Mouse (Mus musculus): ENCODE measurements around the gene Gm10135.
"Not testable (repeated sequence)": the region's sequence is repeated elsewhere in the genome, so short reads cannot be mapped to it uniquely, and the experiment has no call there.

Gene Gm10135

DNA sequence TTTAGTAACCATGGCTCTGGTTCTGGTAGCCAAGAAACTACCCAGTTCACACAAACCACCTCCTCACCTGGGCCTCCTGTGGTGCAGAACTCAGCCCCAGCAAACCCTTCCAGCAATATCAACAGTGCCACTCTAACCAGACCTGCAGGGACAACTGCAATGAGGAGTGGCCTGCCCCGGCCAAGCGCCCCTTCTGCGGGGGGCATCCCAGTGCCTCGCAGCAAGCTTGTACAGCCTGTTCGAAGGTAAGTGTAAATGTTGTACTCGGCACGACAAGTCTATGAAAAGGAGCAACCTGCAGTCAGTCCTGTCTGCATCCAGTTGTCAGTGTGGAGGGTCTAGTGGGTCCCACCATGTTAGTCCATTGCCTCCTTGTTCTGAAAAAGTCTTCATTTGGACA is at the start of gene Gm10135:
Gene Gm10135 (minus strand): TSS at position 101 of the 400 bp plus-strand sequence.
- no peak for DNase-seq (ENCODE audit: inconsistent age in 2 of 2, low spot score in 1 of 2)

- DNase-seq (ENCODE audit: inconsistent age in 2 of 2, low spot score in 1 of 2): no peak
Measured at GRCm38 (mm10) chr5:73023801-73024200, 49.3 kb upstream of the Gm10135 start.

GRCm38 (mm10) chr5:73014745-73015144 is 40.2 kb upstream of the Gm10135 start:
- DNase-seq (ENCODE audit: inconsistent age in 2 of 2, low spot score in 1 of 2): no peak

DNA sequence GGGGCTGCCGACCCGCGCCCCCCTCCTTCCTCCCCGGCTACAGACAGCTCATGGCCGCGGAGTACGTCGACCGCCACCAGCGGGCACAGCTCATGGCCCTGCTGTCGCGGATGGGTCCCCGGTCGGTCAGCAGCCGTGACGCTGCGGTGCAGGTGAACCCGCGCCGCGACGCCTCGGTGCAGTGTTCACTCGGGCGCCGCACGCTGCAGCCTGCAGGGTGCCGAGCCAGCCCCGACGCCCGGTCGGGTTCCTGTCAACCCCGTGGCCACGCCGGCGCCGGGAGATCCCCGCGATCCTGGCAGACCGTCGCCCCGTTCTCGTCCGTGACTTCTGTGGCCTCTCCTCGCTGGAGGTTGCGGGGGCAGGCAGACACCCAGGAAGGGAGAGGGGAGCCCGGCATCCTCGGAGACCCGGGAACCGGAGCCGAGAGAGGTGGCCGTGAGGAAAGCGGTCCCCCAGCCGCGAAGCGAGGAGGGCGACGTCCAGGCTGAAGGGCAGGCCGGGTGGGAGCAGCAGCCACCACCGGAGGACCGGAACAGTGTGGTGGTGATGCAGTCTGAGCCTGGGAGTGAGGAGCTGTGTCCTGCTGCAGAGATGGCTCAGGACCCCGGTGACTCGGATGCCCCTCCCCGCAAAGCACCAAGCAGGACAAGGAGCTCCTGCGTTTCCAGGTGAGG is 39.2 kb upstream of the Gm10135 start:
- peak in 1 of 2 experiments; percentile 33 for DNase-seq (ENCODE audit: inconsistent age in 2 of 2, low spot score in 1 of 2)

- DNase-seq (ENCODE audit: inconsistent age in 2 of 2, low spot score in 1 of 2): not testable (repeated sequence)
Measured at GRCm38 (mm10) chr5:73012884-73013610, 38.5 kb upstream of the Gm10135 start.

DNA sequence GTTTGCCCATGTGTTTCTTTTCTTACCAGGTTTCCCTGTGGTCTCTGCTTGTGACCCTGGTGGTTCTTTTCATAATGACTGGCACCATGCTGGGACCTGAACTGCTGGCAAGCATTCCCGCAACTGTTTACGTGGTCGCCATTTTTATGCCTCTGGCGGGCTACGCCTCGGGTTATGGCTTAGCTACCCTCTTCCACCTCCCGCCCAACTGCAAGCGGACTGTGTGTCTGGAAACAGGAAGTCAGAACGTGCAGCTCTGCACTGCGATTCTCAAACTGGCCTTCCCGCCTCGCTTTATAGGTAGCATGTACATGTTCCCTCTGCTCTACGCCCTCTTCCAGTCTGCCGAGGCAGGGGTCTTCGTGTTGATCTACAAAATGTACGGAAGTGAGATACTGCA is 37.3 kb upstream of the Gm10135 start:
- not testable (repeated sequence) for DNase-seq (ENCODE audit: inconsistent age in 2 of 2, low spot score in 1 of 2)

DNA sequence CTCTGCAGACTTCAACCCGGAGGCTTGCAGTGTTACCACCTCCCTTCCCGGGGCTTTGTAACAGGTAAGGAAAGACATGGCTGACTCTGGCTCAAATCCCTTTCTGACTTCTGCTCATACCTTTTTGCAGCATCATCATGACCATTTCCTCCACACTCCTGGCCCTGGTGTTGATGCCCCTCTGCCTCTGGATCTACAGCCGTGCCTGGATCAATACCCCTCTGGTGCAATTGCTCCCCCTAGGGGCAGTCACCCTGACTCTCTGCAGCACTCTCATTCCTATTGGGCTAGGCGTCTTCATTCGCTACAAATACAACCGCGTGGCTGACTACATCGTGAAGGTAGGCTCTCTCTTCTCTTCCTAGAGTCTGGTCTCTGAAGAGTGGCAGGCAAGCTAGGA is 33.7 kb upstream of the Gm10135 start:
- peak; percentile 38 to 66 for DNase-seq (ENCODE audit: inconsistent age in 2 of 2, low spot score in 1 of 2)

DNA sequence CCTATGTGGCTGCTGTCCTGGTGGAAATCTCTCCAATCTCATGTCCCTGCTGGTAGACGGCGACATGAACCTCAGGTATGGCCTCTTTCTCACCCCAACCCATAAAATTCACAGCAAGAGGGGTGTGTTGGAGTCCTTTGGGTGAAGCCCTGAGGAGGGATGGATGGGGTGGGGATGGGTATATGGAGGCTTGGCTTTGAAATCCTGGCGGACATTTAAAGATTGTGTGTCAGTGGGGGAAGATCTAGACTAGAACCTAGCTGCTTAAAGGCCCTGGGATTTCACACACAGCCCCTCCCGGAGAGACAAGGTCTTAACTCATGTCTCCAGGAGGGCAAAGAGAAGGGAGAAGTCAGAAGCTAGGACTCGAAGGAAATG is 33.1 kb upstream of the Gm10135 start:
- DNase-seq (ENCODE audit: inconsistent age in 2 of 2, low spot score in 1 of 2): no peak

GRCm38 (mm10) chr5:73006784-73007581 is 32.5 kb upstream of the Gm10135 start, which contains the start of gene Slc10a4:
Gene Slc10a4 (plus strand): TSS chr5:73006883.
- DNase-seq (ENCODE audit: inconsistent age in 2 of 2, low spot score in 1 of 2): peak; percentile 60 to 76

GRCm38 (mm10) chr5:73004046-73004445 is 29.5 kb upstream of the Gm10135 start:
- DNase-seq (ENCODE audit: inconsistent age in 2 of 2, low spot score in 1 of 2): peak in 1 of 2 experiments; percentile 13

- not testable (repeated sequence) for DNase-seq (ENCODE audit: inconsistent age in 2 of 2, low spot score in 1 of 2)
Measured at GRCm38 (mm10) chr5:72998546-72998945, 24.0 kb upstream of the Gm10135 start.

GRCm38 (mm10) chr5:72995379-72995778 is 20.9 kb upstream of the Gm10135 start:
- DNase-seq (ENCODE audit: inconsistent age in 2 of 2, low spot score in 1 of 2): no peak

GRCm38 (mm10) chr5:72994928-72995327 is 20.4 kb upstream of the Gm10135 start:
- DNase-seq (ENCODE audit: inconsistent age in 2 of 2, low spot score in 1 of 2): no peak

DNA sequence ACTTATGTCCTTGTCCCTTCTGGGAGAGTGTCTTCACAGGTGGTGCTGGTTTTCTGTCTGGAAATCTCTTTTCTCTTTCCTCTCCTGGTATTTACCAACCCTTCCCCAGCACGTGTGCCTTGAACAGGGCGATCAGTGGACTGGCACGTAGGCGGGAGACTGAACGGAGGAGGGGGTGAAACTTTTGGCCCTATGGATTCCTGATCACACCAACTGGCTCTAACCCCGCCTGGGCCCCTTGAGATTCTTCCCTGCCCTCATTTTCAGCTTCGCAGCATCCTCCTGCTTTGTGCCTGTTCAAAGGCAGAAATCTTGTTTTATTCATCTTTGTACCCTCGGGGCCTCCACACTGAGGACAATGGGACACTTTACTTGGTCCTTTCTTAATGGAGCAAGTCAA is 19.9 kb upstream of the Gm10135 start:
- no peak for DNase-seq (ENCODE audit: inconsistent age in 2 of 2, low spot score in 1 of 2)

GRCm38 (mm10) chr5:72992474-72992873 is 18.0 kb upstream of the Gm10135 start:
- DNase-seq (ENCODE audit: inconsistent age in 2 of 2, low spot score in 1 of 2): no peak

- no peak for DNase-seq (ENCODE audit: inconsistent age in 2 of 2, low spot score in 1 of 2)
Measured at GRCm38 (mm10) chr5:72989756-72990155, 15.3 kb upstream of the Gm10135 start.

- DNase-seq (ENCODE audit: inconsistent age in 2 of 2, low spot score in 1 of 2): no peak
Measured at GRCm38 (mm10) chr5:72987786-72988185, 13.3 kb upstream of the Gm10135 start.

- DNase-seq (ENCODE audit: inconsistent age in 2 of 2, low spot score in 1 of 2): peak in 1 of 2 experiments; percentile 75
Measured at GRCm38 (mm10) chr5:72984091-72984490, 9.6 kb upstream of the Gm10135 start.

GRCm38 (mm10) chr5:72976539-72976938 is 2.0 kb upstream of the Gm10135 start:
- no peak for DNase-seq (ENCODE audit: inconsistent age in 2 of 2, low spot score in 1 of 2)

DNA sequence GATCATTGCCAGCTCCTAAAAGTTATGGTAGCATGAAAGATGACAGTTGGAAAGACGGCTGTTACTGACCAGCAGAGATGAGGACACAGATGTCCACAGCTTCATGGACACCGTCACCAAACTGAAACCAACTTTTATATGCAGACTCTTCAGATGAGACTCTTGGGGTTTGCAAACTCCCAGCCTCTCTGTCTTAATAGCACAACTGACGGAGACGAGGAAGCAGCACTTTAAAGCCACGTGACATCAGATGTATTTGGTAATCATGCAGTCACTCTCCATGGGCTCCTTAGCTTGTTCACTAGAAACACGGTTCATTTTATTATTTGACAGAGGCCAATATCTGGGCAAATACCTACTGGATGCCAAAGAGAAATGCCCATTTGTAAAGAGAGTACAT is 1.5 kb upstream of the Gm10135 start:
- no peak for DNase-seq (ENCODE audit: inconsistent age in 2 of 2, low spot score in 1 of 2)

DNA sequence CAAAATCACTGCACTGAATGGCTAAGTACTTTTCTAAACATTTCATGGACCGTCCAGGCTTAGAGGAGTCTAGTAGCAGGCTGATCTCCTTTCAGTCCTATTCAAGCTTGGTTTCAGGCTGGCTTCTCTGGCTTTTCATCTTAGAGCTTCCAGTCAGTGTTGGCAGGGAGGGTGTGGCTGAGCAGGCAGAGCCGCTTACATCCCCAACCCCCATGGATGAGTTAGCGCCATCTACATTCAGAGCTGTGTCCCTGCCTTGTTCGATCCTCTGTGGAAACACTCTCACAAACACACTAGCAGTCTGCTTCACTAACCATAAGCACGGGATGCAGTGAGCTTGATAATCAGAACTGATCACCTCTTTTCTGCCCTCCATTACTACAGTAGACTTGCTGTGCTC is 1.6 kb downstream of the Gm10135 start:
- DNase-seq (ENCODE audit: inconsistent age in 2 of 2, low spot score in 1 of 2): no peak

DNA sequence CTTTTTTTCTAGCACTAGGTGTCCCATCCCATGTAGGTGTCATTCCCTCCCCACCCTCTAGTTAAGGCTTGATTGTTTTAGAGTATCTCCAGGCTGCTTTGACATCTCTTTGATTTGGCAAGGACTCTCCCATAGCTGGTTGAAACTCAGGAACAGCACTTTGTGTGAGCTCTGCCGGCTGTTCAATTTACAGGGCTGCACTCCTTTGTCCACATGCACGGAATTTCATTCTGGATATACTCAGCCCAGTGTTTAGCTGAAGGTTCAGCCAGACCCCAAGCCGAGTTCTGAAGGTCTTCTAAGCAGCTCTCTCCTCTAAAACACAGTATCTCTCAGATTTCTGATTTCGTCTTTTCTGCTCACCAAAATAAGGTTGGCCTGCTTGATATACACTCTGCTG is 2.1 kb downstream of the Gm10135 start:
- no peak for DNase-seq (ENCODE audit: inconsistent age in 2 of 2, low spot score in 1 of 2)
